Mouse (Mus musculus): ENCODE results near the gene Wdr62. TPM values are rescaled to one million over a fixed set of nuclear protein-coding genes. Genes with fewer than 3 reads are reported as not detected.

The Wdr62 gene
- polyA plus RNA-seq, 1 experiment = 8.2 TPM

DNA sequence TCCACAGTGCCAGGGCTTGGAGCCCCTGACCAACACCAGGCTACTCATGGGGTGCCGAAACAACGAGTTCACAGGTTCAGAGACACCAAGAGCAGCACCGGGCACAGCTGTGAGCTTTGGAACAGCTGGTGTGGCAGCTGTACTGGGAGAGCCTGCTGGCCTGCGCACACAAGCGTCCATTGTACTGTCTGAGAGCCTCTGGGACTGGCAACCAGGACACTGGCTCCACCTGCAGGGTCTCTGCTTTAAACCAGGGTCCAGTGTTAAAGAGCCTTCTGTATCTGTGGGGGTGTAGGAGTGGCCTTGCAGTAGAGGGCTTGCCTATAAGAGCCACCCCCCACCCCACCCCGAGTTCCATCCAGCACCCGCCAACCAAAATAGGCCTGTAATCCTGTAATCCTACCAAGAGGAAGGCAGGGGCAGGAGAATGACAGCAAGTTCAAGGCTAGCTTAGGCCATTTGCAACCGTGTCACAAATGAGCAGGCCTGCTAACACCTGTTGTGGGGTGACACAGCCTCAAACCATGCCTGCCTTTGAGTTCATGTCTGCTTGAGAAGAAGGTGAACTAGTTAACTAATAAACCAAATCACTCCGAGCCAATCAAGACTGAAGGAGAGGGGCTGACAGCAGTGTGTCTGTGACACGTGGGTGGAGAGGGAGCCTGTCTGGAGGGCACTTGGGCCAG is 9.6 kb upstream of the Wdr62 start:
- TF ChIP-seq POLR2A (IDR thresholded peaks at IDR 0.05; ENCODE audit: low read depth, low read length) = no peak
- TF ChIP-seq CTCF (IDR thresholded peaks at IDR 0.05; ENCODE audit: borderline replicate concordance, insufficient read depth, low read length) = no peak
- no peak overlapping the region for H3K4me3 ChIP-seq (ENCODE audit: insufficient read depth, low read length)
- peaks cover 3% of the 10 kb centered on the region; the same call in 1 of the 2 replicates for H3K4me1 ChIP-seq (ENCODE audit: control insufficient read depth, insufficient read depth, low read length)
- H3K27ac ChIP-seq (ENCODE audit: insufficient read depth, low read length) = no peak overlapping the region

- H3K4me3 ChIP-seq (ENCODE audit: insufficient read depth, low read length) = no peak overlapping the region
- H3K4me1 ChIP-seq (ENCODE audit: control insufficient read depth, insufficient read depth, low read length) = peaks cover 3% of the 10 kb centered on the region; the same call in 1 of the 2 replicates
- no peak for TF ChIP-seq CTCF (IDR thresholded peaks at IDR 0.05; ENCODE audit: borderline replicate concordance, insufficient read depth, low read length)
- TF ChIP-seq POLR2A (IDR thresholded peaks at IDR 0.05; ENCODE audit: low read depth, low read length) = no peak
- no peak overlapping the region for H3K27ac ChIP-seq (ENCODE audit: insufficient read depth, low read length)
These were observed 9.0 kb upstream of the Wdr62 start for GRCm38 (mm10) chr7:30289071-30289713.

DNA sequence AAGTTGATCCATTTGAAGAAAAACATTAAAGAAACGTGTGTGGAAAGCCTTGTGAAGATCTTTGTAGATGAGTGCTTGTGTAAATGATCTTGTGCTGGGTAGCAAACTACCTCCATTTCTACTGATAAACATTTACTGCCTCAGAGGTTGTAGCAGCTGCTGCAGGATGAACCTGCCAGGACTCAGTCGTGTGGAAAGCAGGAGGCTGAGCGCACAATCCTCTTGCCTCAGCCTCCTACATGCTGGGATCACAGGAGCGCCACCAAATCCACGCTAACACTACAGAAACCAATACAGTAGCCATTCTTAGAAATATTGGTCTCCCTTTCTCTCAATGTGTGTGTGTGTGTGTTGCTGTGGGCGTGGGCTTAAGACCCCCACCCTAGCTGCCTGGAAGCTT is 7.8 kb upstream of the Wdr62 start:
- Histone ChIP-seq H3K4me1 (ENCODE audit: control insufficient read depth, insufficient read depth, low read length) (peaks cover 3% of the 10 kb centered on the region; the same call in 1 of the 2 replicates), H3K27ac (ENCODE audit: insufficient read depth, low read length) (no peak overlapping the region), H3K4me3 (ENCODE audit: insufficient read depth, low read length) (no peak overlapping the region)
- TF ChIP-seq CTCF (IDR thresholded peaks at IDR 0.05; ENCODE audit: borderline replicate concordance, insufficient read depth, low read length) (no peak), POLR2A (IDR thresholded peaks at IDR 0.05; ENCODE audit: low read depth, low read length) (no peak)

DNA sequence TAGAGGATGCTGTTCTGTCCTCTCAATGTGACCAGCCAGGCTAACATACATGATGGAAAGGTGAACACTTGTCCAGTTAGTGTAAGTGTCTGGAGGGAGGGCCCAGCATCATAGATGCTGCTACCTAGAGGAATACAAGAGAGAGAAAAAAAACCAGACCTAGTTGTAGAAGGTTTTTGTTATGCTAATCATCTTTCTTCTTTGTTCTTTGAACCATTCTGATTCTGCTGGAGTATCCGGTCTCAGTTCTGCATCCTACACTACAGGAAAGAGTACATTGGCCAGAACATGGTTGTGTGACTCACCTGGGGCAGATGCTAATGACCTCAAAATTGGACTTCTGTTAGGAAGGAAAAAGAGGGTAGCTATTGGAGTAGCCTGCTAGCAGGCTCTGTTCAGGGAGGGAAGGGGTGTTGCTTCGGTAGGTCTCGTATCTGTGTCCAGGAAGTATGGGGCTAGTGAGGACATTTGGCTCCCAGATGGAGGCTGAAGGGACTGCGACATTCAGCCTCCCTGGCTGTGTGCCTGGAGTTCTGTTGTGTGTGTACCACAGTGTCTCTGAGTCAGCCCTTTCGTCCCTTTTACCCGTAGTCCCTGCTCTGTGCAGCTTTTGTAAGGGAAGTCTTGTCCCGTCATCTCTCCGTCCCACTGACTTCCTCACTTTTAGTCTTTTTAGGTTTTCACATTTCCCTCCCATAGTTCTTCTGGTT is 6.6 kb upstream of the Wdr62 start:
- peaks cover 3% of the 10 kb centered on the region; the same call in 1 of the 2 replicates for H3K4me1 ChIP-seq (ENCODE audit: control insufficient read depth, insufficient read depth, low read length)
- no peak for TF ChIP-seq CTCF (IDR thresholded peaks at IDR 0.05; ENCODE audit: borderline replicate concordance, insufficient read depth, low read length)
- TF ChIP-seq POLR2A (IDR thresholded peaks at IDR 0.05; ENCODE audit: low read depth, low read length) = no peak
- no peak overlapping the region for H3K27ac ChIP-seq (ENCODE audit: insufficient read depth, low read length)
- H3K4me3 ChIP-seq (ENCODE audit: insufficient read depth, low read length) = no peak overlapping the region

DNA sequence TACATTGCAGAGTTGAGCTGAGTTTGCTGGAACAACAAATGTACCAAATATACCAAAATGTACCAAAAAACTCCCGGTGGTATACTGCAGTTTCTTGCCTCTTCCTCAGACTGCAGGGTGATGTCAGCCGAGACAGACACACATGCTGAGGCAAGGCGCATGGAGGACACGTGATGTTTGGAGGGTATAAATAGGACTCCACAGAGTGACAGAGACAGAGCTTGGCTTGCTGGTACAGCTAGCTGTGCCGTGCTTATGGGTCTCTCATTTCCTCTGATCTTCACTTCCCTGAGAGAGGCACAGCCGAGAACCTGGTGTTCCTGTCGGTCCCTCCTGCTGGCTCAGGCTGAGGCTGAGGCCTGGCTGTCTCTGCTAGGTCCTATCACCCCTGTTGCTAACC is 2.5 kb upstream of the Wdr62 start:
- no peak overlapping the region for H3K27ac ChIP-seq (ENCODE audit: insufficient read depth, low read length)
- peaks cover 3% of the 10 kb centered on the region; the same call in 1 of the 2 replicates for H3K4me1 ChIP-seq (ENCODE audit: control insufficient read depth, insufficient read depth, low read length)
- no peak for TF ChIP-seq CTCF (IDR thresholded peaks at IDR 0.05; ENCODE audit: borderline replicate concordance, insufficient read depth, low read length)
- TF ChIP-seq POLR2A (IDR thresholded peaks at IDR 0.05; ENCODE audit: low read depth, low read length) = no peak
- H3K4me3 ChIP-seq (ENCODE audit: insufficient read depth, low read length) = no peak overlapping the region

- H3K27ac ChIP-seq (ENCODE audit: insufficient read depth, low read length) = peak overlapping the region; percentile 99; the same call in 1 of the 2 replicates
- no peak overlapping the region for H3K4me3 ChIP-seq (ENCODE audit: insufficient read depth, low read length)
- TF ChIP-seq CTCF (IDR thresholded peaks at IDR 0.05; ENCODE audit: borderline replicate concordance, insufficient read depth, low read length) (no peak), POLR2A (IDR thresholded peaks at IDR 0.05; ENCODE audit: low read depth, low read length) (no peak)
- H3K4me1 ChIP-seq (ENCODE audit: control insufficient read depth, insufficient read depth, low read length) = no peaks in the 10 kb centered on the region
These were observed 1.3 kb upstream of the Wdr62 start for GRCm38 (mm10) chr7:30281522-30281921.

- Histone ChIP-seq H3K4me1 (ENCODE audit: control insufficient read depth, insufficient read depth, low read length) (no peaks in the 10 kb centered on the region), H3K27ac (ENCODE audit: insufficient read depth, low read length) (peak overlapping the region; percentile 99), H3K4me3 (ENCODE audit: insufficient read depth, low read length) (peak overlapping the region; percentile 49)
- peak; percentile 69 for TF ChIP-seq POLR2A (IDR thresholded peaks at IDR 0.05; ENCODE audit: low read depth, low read length)
- no peak for TF ChIP-seq CTCF (IDR thresholded peaks at IDR 0.05; ENCODE audit: borderline replicate concordance, insufficient read depth, low read length)
These were observed 485 bp upstream of the Wdr62 start for GRCm38 (mm10) chr7:30280670-30281138.

GRCm38 (mm10) chr7:30279536-30279935 is 683 bp downstream of the Wdr62 start:
- H3K27ac ChIP-seq (ENCODE audit: insufficient read depth, low read length) = peak overlapping the region; percentile 10; the same call in 1 of the 2 replicates
- no peak for TF ChIP-seq POLR2A (IDR thresholded peaks at IDR 0.05; ENCODE audit: low read depth, low read length)
- TF ChIP-seq CTCF (IDR thresholded peaks at IDR 0.05; ENCODE audit: borderline replicate concordance, insufficient read depth, low read length) = no peak

GRCm38 (mm10) chr7:30278911-30279310 is 1.3 kb downstream of the Wdr62 start:
- peak overlapping the region; percentile 10; the same call in 1 of the 2 replicates for H3K27ac ChIP-seq (ENCODE audit: insufficient read depth, low read length)
- TF ChIP-seq CTCF (IDR thresholded peaks at IDR 0.05; ENCODE audit: borderline replicate concordance, insufficient read depth, low read length) (no peak), POLR2A (IDR thresholded peaks at IDR 0.05; ENCODE audit: low read depth, low read length) (no peak)
- peaks cover 10% of the 10 kb centered on the region; the same call in 1 of the 2 replicates for H3K4me1 ChIP-seq (ENCODE audit: control insufficient read depth, insufficient read depth, low read length)
- peak overlapping the region; percentile 75; the same call in 1 of the 2 replicates for H3K4me3 ChIP-seq (ENCODE audit: insufficient read depth, low read length)

More at GRCm38 (mm10) chr7:30279536-30279935, 683 bp downstream of the Wdr62 start:
- Histone ChIP-seq H3K4me3 (ENCODE audit: insufficient read depth, low read length) (peak overlapping the region; percentile 75), H3K4me1 (ENCODE audit: control insufficient read depth, insufficient read depth, low read length) (peaks cover 9% of the 10 kb centered on the region; the same call in 1 of the 2 replicates)

Data from embryonic fibroblast, embryonic 13.5 days (primary cell).